Mouse (Mus musculus) ovary, postnatal 10 days (tissue): Measurements from ENCODE around the gene 4933405L10Rik.

Experiments
- DNase-seq: peaks from one replicate; pipeline ENCODE4 v3.0.0; 2022; ENCODE audit warnings: low spot score

Gene 4933405L10Rik

GRCm38 (mm10) chr8:105754688-105755087 lies 47.2 kb downstream of the 4933405L10Rik start:
- no peak for DNase-seq

DNA sequence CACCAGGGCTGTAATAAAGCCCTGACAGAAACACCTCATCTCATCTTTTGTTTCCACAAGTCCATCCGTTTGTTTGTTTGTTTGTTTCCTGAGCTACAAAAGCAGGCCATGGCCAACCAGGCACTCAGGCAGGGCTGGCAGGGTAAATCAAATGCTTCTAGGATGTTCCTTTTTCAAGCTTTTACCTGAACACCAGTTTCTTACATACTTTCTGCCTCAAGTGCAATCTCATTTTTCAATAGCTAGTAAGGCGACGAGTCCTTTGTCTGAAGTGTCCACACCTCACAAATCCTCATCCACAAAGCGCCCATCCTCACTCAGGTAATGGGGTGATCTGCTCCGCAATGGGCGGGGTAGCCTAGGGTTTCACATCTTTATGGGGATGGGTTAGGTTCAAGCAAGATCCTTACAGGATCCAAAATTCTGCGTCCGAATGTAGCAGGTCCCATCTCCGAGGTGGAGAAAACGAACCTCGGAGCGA lies 50.4 kb downstream of the 4933405L10Rik start:
- DNase-seq = no peak

GRCm38 (mm10) chr8:105758277-105759108 lies 51.0 kb downstream of the 4933405L10Rik start, which contains the start of gene Gfod2:
Gene Gfod2, minus strand, starts transcription at chr8:105758664.
- peak; percentile 95 for DNase-seq
